Mouse (Mus musculus) central nervous system, embryonic 18 days (tissue): ENCODE data around the gene Olfr1226. TPM values are rescaled to one million over a fixed set of nuclear protein-coding genes. Genes with fewer than 3 reads are reported as not detected.

Experiments
- polyA plus RNA-seq: library from polyadenylated mRNA; depleted of rRNA; stranded (reverse); fragments of >200 nt; gene quantifications from 2 replicates; pipeline ENCODE4 v1.2.3, GENCODE M21; 2012; rRNA removed

Olfr1226 gene
- not detected in 2 replicates for polyA plus RNA-seq

DNA sequence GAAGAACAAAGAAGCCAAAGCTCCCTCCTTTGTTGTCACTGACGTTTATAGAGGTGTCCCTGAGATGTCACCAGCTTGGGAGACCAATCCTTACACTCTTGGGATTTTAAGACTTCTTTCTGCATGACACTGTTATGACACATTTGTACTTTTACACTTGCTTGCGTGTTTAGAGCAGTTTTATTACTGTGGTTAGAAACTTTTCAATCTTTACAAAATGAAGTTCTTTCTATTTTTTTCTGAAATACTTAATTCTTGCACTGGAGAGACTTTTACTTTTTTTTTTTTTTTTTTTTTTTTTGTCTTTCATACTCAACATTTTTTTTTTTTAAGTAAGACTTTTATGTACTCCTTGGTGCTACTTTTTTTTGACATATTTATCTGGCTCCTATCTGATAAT lies at the start of gene Olfr1226:
Gene Olfr1226, minus strand, starts transcription at position 101 of the 400 bp plus-strand sequence.

DNA sequence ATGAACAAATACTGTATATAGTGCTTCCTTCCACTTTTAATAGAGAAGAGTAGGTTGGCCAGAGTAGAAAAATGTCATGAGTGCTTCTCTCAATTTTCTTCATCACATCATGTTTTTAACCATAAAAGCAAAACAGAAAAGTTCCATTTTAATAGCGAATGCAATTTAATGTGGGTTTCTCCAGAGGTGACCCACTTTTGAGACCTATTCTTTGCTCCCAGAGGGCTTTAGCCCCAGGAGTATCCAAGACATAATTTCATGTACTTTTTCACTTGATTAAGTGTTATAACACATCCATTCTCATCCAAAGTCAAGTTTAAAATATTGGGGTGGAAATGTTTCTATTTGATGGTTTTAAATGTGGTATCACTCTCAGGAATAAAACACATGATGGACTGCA lies 25.3 kb downstream of the Olfr1226 start, which contains the start of gene Olfr1225:
Gene Olfr1225, minus strand, starts transcription at position 101 of the 400 bp plus-strand sequence.

DNA sequence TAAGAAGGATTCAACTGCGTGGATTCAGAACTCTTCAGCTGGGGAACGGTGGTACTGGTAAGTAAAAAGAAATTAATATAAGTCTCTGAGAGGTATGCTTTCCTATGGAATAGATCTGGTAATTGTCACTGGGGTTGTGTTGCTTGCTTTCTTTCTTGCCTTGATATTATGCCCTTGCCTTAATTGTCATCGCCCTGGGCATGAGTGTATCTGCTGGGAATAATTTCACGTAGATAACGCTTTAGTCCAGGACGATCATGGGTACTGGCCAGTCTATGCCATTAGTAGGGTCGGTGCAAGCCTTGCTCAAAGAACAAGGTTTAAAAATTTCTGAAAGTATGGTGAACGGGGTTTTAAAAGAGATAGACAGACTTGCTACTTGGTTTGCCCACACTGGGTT lies 35.9 kb downstream of the Olfr1226 start, which contains the start of gene Olfr1224-ps1:
Gene Olfr1224-ps1, minus strand, starts transcription at position 101 of the 400 bp plus-strand sequence.

DNA sequence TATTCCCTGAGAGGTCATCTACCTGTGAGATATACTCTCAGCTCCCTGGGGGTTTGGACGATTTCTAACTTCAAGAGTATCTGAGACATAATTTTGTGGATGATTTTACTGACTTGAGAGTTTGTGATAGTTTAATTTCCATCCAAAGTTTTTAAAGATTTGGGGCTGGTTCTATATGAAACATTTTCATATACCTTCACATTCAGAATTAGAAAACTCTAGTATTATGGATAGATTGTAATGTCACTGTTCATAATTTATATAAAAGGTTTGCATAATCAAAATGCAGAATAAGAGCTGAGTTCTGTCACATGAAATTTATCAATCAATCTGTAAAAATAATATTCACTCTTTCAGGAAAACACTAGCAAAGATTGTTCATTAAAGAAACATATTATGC lies 48.4 kb downstream of the Olfr1226 start, which contains the start of gene Olfr1223:
Gene Olfr1223, minus strand, starts transcription at position 101 of the 400 bp plus-strand sequence.

Other genes starting within 250 kb of the Olfr1226 start
- not detected in 2 replicates for gene Olfr1212, start 246.1 kb downstream of the Olfr1226 start, polyA plus RNA-seq
- not detected in 2 replicates for gene Gm13762, start 219.8 kb downstream of the Olfr1226 start, polyA plus RNA-seq
- gene Olfr1214, start 207.4 kb downstream of the Olfr1226 start, polyA plus RNA-seq: not detected in 2 replicates
- not detected in 2 replicates for gene Olfr1215, start 193.1 kb downstream of the Olfr1226 start, polyA plus RNA-seq
- gene Olfr1216, start 181.7 kb downstream of the Olfr1226 start, polyA plus RNA-seq: not detected in 2 replicates
- gene Olfr1217, start 168.0 kb downstream of the Olfr1226 start, polyA plus RNA-seq: not detected in 2 replicates
- gene Olfr1218, start 138.9 kb downstream of the Olfr1226 start, polyA plus RNA-seq: not detected in 2 replicates
- gene Olfr1219, start 116.5 kb downstream of the Olfr1226 start, polyA plus RNA-seq: not detected in 2 replicates
- gene Olfr1220, start 93.2 kb downstream of the Olfr1226 start, polyA plus RNA-seq: not detected in 2 replicates
- gene Olfr1221, start 82.8 kb downstream of the Olfr1226 start, polyA plus RNA-seq: not detected in 2 replicates
- gene Olfr1222, start 67.0 kb downstream of the Olfr1226 start, polyA plus RNA-seq: not detected in 2 replicates
- not detected in 2 replicates for gene Olfr1223, start 48.5 kb downstream of the Olfr1226 start, polyA plus RNA-seq
- gene Olfr1224-ps1, start 36.0 kb downstream of the Olfr1226 start, polyA plus RNA-seq: not detected in 2 replicates
- gene Olfr1225, start 25.4 kb downstream of the Olfr1226 start, polyA plus RNA-seq: not detected in 2 replicates
- not detected in 2 replicates for gene Olfr1228, start 54.0 kb upstream of the Olfr1226 start, polyA plus RNA-seq
- gene Olfr1229, start 88.0 kb upstream of the Olfr1226 start, polyA plus RNA-seq: not detected in 2 replicates
- not detected in 2 replicates for gene Olfr1230, start 97.2 kb upstream of the Olfr1226 start, polyA plus RNA-seq
- not detected in 2 replicates for gene Olfr1231, start 107.0 kb upstream of the Olfr1226 start, polyA plus RNA-seq
- not detected in 2 replicates for gene Olfr1232, start 129.6 kb upstream of the Olfr1226 start, polyA plus RNA-seq
- gene Olfr1233, start 142.3 kb upstream of the Olfr1226 start, polyA plus RNA-seq: not detected in 2 replicates
- not detected in 2 replicates for gene Olfr1234, start 164.8 kb upstream of the Olfr1226 start, polyA plus RNA-seq
- not detected in 2 replicates for gene Olfr1238, start 209.6 kb upstream of the Olfr1226 start, polyA plus RNA-seq
- gene Olfr1239, start 220.4 kb upstream of the Olfr1226 start, polyA plus RNA-seq: not detected in 2 replicates
- not detected in 2 replicates for gene Olfr1240, start 243.0 kb upstream of the Olfr1226 start, polyA plus RNA-seq